Mouse (Mus musculus): ENCODE measurements around the gene Fxyd7. TPM values are rescaled to one million over a fixed set of nuclear protein-coding genes. Genes with fewer than 3 reads are reported as not detected.
A peak's percentile ranks its signal among the peaks of the same experiment; 100 is the strongest.

Gene Fxyd7
- total and polyA plus RNA-seq, 2 experiments from 2014 or later, result 282 to 477 TPM

DNA sequence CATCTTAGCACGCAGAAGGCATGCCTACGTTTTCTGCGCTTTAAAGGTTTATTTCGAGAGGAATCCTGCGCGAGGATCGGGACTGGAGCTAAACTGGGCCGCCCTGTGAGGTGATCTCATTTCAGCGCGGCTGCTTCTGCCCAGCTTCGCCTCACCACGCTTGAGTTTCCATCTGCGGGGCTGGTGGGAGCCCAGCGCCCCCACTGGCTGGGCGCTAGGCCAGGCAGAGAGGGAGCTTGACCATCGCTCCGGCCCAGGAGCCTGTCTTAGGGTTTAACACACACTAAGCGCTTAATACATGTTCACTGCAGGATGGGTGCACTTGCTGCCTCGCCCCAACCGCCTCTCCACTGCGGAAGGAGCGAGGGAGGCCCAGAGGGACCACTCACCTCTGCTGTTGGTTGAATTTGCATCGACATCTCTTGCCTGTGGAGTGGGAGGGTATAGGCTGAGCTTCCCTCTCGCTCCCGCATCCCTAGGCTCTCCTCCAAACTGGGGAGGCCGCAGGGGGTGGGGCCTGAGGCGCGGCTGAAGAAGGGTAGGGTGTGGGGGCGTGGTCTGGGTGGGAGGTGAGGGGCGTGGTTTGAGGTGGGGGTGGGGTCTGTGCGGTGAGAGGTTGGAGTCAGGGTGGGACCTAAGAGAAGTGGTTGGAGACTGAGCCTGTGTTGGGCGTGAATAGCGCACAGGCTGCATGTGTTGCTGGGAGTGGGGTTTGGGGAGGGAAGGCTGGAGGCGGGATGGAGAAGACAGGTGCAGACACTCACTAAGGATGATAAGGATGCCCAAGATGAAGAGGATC is 1.6 kb upstream of the Fxyd7 start:
- Histone ChIP-seq H3K4me3 (ENCODE audit: low read length) (peak overlapping the region; percentile 11), H3K9me3 (ENCODE audit: low read length) (no peaks in the 10 kb centered on the region), H3K4me2 (ENCODE audit: low read depth, low read length) (peak overlapping the region; percentile 60), H3K27me3 (ENCODE audit: insufficient read depth, low read length) (peaks cover 11% of the 10 kb centered on the region; the same call in 1 of the 2 replicates), H3K4me1 (ENCODE audit: insufficient read depth, low read length) (peaks cover 22% of the 10 kb centered on the region; the same call in 1 of the 2 replicates), H3K36me3 (ENCODE audit: insufficient read depth, low read length) (no peaks in the 10 kb centered on the region), H3K9ac (replicated peaks; ENCODE audit: low read length) (peak overlapping the region; percentile 33), H3K27ac (peak overlapping the region; percentile 15; the same call in 1 of the 2 replicates)
- DNase-seq (ENCODE audit: low spot score), result peak; percentile 75
- peak; percentile 27; the same call in 1 of the 2 replicates for ATAC-seq
- 2% methylated on average over 34 of the region's 34 CpGs for WGBS
- peak; percentile 49 for TF ChIP-seq CTCF (IDR thresholded peaks at IDR 0.05; ENCODE audit: low read depth)

DNA sequence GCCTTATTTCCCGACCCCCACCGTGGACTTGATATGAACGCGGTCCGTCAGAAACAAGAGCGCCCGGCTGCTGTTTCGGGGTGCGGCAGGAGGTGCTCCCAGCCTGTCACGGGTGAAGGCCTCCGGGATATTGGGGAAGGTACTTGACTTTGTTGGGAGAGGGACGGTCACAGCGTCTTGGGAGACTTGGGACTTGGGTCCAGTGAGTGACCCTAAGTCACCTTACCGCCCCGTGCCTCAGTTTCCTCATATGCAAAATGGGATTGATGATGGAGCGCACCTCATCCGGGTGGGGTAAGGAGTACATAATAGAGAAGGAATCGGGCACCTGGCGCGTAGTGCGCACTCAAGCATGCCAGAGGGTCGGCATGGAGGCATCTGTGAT is 976 bp upstream of the Fxyd7 start:
- Histone ChIP-seq H3K4me1 (ENCODE audit: insufficient read depth, low read length) (peaks cover 22% of the 10 kb centered on the region; the same call in 1 of the 2 replicates), H3K9me3 (ENCODE audit: low read length) (no peaks in the 10 kb centered on the region), H3K4me2 (ENCODE audit: low read depth, low read length) (peak overlapping the region; percentile 60), H3K9ac (replicated peaks; ENCODE audit: low read length) (no peak overlapping the region), H3K27me3 (ENCODE audit: insufficient read depth, low read length) (peaks cover 11% of the 10 kb centered on the region; the same call in 1 of the 2 replicates), H3K4me3 (ENCODE audit: low read length) (peak overlapping the region; percentile 11), H3K36me3 (ENCODE audit: insufficient read depth, low read length) (no peaks in the 10 kb centered on the region), H3K27ac (no peak overlapping the region)
- TF ChIP-seq CTCF (IDR thresholded peaks at IDR 0.05; ENCODE audit: low read depth), result no peak
- ATAC-seq, result no peak
- WGBS, result 3% methylated on average over 22 of the region's 22 CpGs
- no peak for DNase-seq (ENCODE audit: low spot score)

DNA sequence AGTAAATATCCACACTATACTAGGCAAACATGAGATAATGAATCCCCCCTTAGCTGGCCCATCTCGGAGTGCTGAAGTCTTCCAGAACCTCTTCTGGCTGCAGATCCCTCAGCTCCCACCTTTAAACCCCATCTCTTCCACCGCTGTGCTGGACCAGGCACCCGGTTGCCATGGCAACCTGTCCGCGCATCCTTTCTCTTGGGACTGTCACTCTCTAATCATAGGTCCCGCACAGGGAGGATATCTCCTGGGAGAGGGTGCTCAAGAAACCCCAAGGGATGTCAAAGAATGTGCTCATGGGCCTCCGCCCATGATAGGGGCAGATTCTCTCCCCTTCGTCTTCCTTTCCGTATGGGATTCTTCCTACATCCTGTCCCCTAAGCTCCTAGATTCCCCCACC is 346 bp downstream of the Fxyd7 start:
- ATAC-seq (peak; percentile 8), DNase-seq (ENCODE audit: low spot score) (peak; percentile 69)
- no peak for TF ChIP-seq CTCF (IDR thresholded peaks at IDR 0.05; ENCODE audit: low read depth)
- peaks cover 16% of the 10 kb centered on the region; the same call in 1 of the 2 replicates for H3K27me3 ChIP-seq (ENCODE audit: insufficient read depth, low read length)
- peaks cover 22% of the 10 kb centered on the region; the same call in 1 of the 2 replicates for H3K4me1 ChIP-seq (ENCODE audit: insufficient read depth, low read length)
- peak overlapping the region; percentile 60 for H3K4me2 ChIP-seq (ENCODE audit: low read depth, low read length)
- H3K9me3 ChIP-seq (ENCODE audit: low read length), result no peaks in the 10 kb centered on the region
- no peaks in the 10 kb centered on the region for H3K36me3 ChIP-seq (ENCODE audit: insufficient read depth, low read length)
- H3K9ac ChIP-seq (replicated peaks; ENCODE audit: low read length), result peak overlapping the region; percentile 56
- peak overlapping the region; percentile 56; the same call in 1 of the 2 replicates for H3K27ac ChIP-seq
- peak overlapping the region; percentile 46 for H3K4me3 ChIP-seq (ENCODE audit: low read length)
- 4% methylated on average over 9 of the region's 9 CpGs for WGBS

DNA sequence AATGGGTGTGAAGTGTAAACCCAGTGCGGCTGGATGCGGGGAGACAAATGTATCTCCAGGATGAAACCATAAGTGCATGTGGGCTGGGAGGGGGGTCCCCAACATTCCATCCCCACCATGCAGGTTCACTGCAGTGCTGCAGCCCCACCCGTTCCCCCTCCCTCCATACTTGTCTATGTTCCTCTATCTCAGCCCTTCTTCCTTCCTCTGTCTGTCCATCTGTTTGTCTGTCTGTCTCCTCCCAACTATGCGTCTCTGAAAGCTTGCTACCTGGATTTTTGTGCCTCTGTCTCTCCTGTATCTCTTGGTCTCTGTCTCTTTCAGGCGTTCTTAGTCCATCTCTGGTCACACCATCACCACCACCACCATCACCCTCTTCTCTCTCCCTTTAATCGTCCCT is 780 bp downstream of the Fxyd7 start:
- no peak for ATAC-seq
- H3K9ac ChIP-seq (replicated peaks; ENCODE audit: low read length), result peak overlapping the region; percentile 56

DNA sequence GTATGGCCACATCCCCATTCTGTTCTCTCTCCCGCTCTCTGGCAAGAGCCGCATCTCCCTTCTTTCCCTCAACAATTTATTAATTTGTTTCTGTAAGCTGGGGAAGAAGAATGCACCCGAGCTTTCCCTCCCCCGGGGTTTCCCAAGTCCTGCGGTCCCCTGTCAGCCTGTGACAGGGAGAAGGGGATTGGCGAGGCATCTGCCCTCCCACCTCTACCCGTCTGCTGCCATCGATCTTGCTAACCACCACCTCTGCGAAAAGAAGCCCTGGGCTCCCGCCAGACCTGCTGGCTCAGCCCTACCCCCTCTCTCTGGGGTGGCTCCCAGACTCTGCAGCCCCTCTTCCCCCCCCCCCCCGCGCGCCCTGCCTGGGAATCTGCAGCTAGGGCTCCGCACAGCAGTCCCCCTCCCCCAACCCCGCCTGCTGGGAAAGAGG is 1.4 kb downstream of the Fxyd7 start:
- Histone ChIP-seq H3K4me3 (ENCODE audit: low read length) (peak overlapping the region; percentile 46), H3K4me2 (ENCODE audit: low read depth, low read length) (peak overlapping the region; percentile 60), H3K27ac (peak overlapping the region; percentile 56), H3K27me3 (ENCODE audit: insufficient read depth, low read length) (peaks cover 16% of the 10 kb centered on the region; the same call in 1 of the 2 replicates), H3K36me3 (ENCODE audit: insufficient read depth, low read length) (no peaks in the 10 kb centered on the region), H3K9ac (replicated peaks; ENCODE audit: low read length) (peak overlapping the region; percentile 56), H3K4me1 (ENCODE audit: insufficient read depth, low read length) (peaks cover 19% of the 10 kb centered on the region; the same call in 1 of the 2 replicates), H3K9me3 (ENCODE audit: low read length) (no peaks in the 10 kb centered on the region)
- under 1% methylated on average over 11 of the region's 15 CpGs for WGBS
- no peak for TF ChIP-seq CTCF (IDR thresholded peaks at IDR 0.05; ENCODE audit: low read depth)
- DNase-seq (ENCODE audit: low spot score) (peak; percentile 61), ATAC-seq (peak; percentile 19)

More for the DNA sequence above, 780 bp downstream of the Fxyd7 start:
- Histone ChIP-seq H3K36me3 (ENCODE audit: insufficient read depth, low read length) (no peaks in the 10 kb centered on the region), H3K4me1 (ENCODE audit: insufficient read depth, low read length) (peaks cover 22% of the 10 kb centered on the region; the same call in 1 of the 2 replicates), H3K27me3 (ENCODE audit: insufficient read depth, low read length) (peaks cover 16% of the 10 kb centered on the region; the same call in 1 of the 2 replicates), H3K4me2 (ENCODE audit: low read depth, low read length) (peak overlapping the region; percentile 60), H3K9me3 (ENCODE audit: low read length) (no peaks in the 10 kb centered on the region), H3K27ac (peak overlapping the region; percentile 56; the same call in 1 of the 2 replicates), H3K4me3 (ENCODE audit: low read length) (peak overlapping the region; percentile 46)
- peak; percentile 25 for DNase-seq (ENCODE audit: low spot score)
- no peak for TF ChIP-seq CTCF (IDR thresholded peaks at IDR 0.05; ENCODE audit: low read depth)
- WGBS, result 2% methylated on average over 6 of the region's 6 CpGs

DNA sequence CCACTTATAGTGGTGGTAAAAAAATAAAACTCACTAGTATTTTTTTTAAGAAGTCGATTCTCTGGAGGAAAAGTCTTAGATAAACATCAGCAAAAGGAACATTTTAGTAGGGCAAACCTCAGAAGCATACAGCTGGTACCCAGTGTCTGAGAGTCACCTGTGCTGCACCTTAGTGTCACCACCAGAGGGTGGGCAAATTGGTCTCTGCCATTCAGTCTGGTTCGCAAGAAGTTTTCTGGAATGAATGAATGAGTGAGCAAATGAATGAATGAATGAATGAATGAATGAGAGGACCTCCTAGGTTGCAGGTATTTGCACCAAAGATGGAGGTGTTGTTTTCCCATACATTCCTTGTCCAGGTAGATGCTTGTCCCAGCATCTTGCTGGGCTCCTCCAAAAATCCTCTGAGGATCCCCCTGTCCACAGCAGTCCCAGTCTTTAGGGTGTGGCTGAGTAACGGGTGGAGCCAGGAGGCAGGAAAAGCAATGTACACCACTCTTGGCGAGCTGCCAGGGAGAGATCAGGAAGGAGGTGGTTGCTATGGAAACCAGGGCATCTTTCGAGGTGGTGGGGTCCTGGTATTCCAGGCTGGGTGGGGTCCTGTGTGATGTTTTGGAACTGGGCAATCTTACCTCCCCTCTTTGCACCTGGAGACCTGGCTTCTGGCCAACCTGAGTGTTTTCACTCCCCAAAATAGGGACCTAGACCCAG is 2.0 kb downstream of the Fxyd7 start:
- H3K4me2 ChIP-seq (ENCODE audit: low read depth, low read length), result peak overlapping the region; percentile 60
- TF ChIP-seq CTCF (IDR thresholded peaks at IDR 0.05; ENCODE audit: low read depth), result peak; percentile 46

More for the DNA sequence above, 2.0 kb downstream of the Fxyd7 start:
- Histone ChIP-seq H3K9ac (replicated peaks; ENCODE audit: low read length) (peak overlapping the region; percentile 56), H3K4me1 (ENCODE audit: insufficient read depth, low read length) (peaks cover 19% of the 10 kb centered on the region; the same call in 1 of the 2 replicates), H3K4me3 (ENCODE audit: low read length) (peak overlapping the region; percentile 46), H3K9me3 (ENCODE audit: low read length) (no peaks in the 10 kb centered on the region), H3K27me3 (ENCODE audit: insufficient read depth, low read length) (peaks cover 16% of the 10 kb centered on the region; the same call in 1 of the 2 replicates), H3K36me3 (ENCODE audit: insufficient read depth, low read length) (no peaks in the 10 kb centered on the region), H3K27ac (peak overlapping the region; percentile 56)
- 0 out of 2 replicates have a peak, but pooled peaks have one; percentile 1 for ATAC-seq
- WGBS, result 20% methylated on average over 5 of the region's 5 CpGs
- peak; percentile 84 for DNase-seq (ENCODE audit: low spot score)

Measured in hindbrain, postnatal 0 days (tissue).